Mouse (Mus musculus): ENCODE data around the gene Olig3. TPM values are rescaled to one million over a fixed set of nuclear protein-coding genes. Genes with fewer than 3 reads are reported as not detected.

Olig3 gene
- total RNA-seq, 2 experiments from 2014 or later, result not detected

Other genes starting within 250 kb of the Olig3 start
- gene Ifngr1, start 235.4 kb downstream of the Olig3 start, total RNA-seq (2021), result 10 to 100 TPM; 46.5 to 48.2 TPM

Measured in adrenal gland, postnatal 4 days (tissue).